Mouse (Mus musculus): ENCODE results near the gene Syn3. TPM values are rescaled to one million over a fixed set of nuclear protein-coding genes. Genes with fewer than 3 reads are reported as not detected.
A peak's percentile ranks its signal among the peaks of the same experiment; 100 is the strongest.

Syn3 gene
- polyA plus RNA-seq, 1 experiment, result 7.5 TPM

- Histone ChIP-seq H3K4me1 (ENCODE audit: control insufficient read depth, insufficient read depth, low read length) (no peaks in the 10 kb centered on the region), H3K27ac (ENCODE audit: insufficient read depth, low read length) (no peak overlapping the region), H3K4me3 (ENCODE audit: insufficient read depth, low read length) (no peak overlapping the region)
- TF ChIP-seq CTCF (IDR thresholded peaks at IDR 0.05; ENCODE audit: extremely low read depth, insufficient read depth, low read length) (no peak), POLR2A (IDR thresholded peaks at IDR 0.05; ENCODE audit: extremely low read depth, insufficient read depth, low read length) (no peak)
These were observed 133.0 kb downstream of the Syn3 start for GRCm38 (mm10) chr10:86365632-86366092.

GRCm38 (mm10) chr10:86363669-86364309 lies 134.9 kb downstream of the Syn3 start:
- no peak for TF ChIP-seq POLR2A (IDR thresholded peaks at IDR 0.05; ENCODE audit: extremely low read depth, insufficient read depth, low read length)
- TF ChIP-seq CTCF (IDR thresholded peaks at IDR 0.05; ENCODE audit: extremely low read depth, insufficient read depth, low read length), result no peak
- no peak overlapping the region for H3K4me3 ChIP-seq (ENCODE audit: insufficient read depth, low read length)
- H3K4me1 ChIP-seq (ENCODE audit: control insufficient read depth, insufficient read depth, low read length), result no peaks in the 10 kb centered on the region
- no peak overlapping the region for H3K27ac ChIP-seq (ENCODE audit: insufficient read depth, low read length)

- H3K27ac ChIP-seq (ENCODE audit: insufficient read depth, low read length), result no peak overlapping the region
- TF ChIP-seq CTCF (IDR thresholded peaks at IDR 0.05; ENCODE audit: extremely low read depth, insufficient read depth, low read length) (no peak), POLR2A (IDR thresholded peaks at IDR 0.05; ENCODE audit: extremely low read depth, insufficient read depth, low read length) (no peak)
- H3K4me1 ChIP-seq (ENCODE audit: control insufficient read depth, insufficient read depth, low read length), result no peaks in the 10 kb centered on the region
- no peak overlapping the region for H3K4me3 ChIP-seq (ENCODE audit: insufficient read depth, low read length)
These were observed 139.0 kb downstream of the Syn3 start for GRCm38 (mm10) chr10:86359699-86360098.

- Histone ChIP-seq H3K4me1 (ENCODE audit: control insufficient read depth, insufficient read depth, low read length) (no peaks in the 10 kb centered on the region), H3K27ac (ENCODE audit: insufficient read depth, low read length) (no peak overlapping the region), H3K4me3 (ENCODE audit: insufficient read depth, low read length) (no peak overlapping the region)
- TF ChIP-seq POLR2A (IDR thresholded peaks at IDR 0.05; ENCODE audit: extremely low read depth, insufficient read depth, low read length), result no peak
- TF ChIP-seq CTCF (IDR thresholded peaks at IDR 0.05; ENCODE audit: extremely low read depth, insufficient read depth, low read length), result no peak
These were observed 139.5 kb downstream of the Syn3 start for GRCm38 (mm10) chr10:86359208-86359607.

- H3K27ac ChIP-seq (ENCODE audit: insufficient read depth, low read length), result no peak overlapping the region
- H3K4me1 ChIP-seq (ENCODE audit: control insufficient read depth, insufficient read depth, low read length), result no peaks in the 10 kb centered on the region
- TF ChIP-seq CTCF (IDR thresholded peaks at IDR 0.05; ENCODE audit: extremely low read depth, insufficient read depth, low read length), result no peak
- no peak overlapping the region for H3K4me3 ChIP-seq (ENCODE audit: insufficient read depth, low read length)
These were observed 140.3 kb downstream of the Syn3 start for GRCm38 (mm10) chr10:86358307-86358975.

- no peak for TF ChIP-seq POLR2A (IDR thresholded peaks at IDR 0.05; ENCODE audit: extremely low read depth, insufficient read depth, low read length)
- peak; percentile 49 for TF ChIP-seq CTCF (IDR thresholded peaks at IDR 0.05; ENCODE audit: extremely low read depth, insufficient read depth, low read length)
- H3K4me1 ChIP-seq (ENCODE audit: control insufficient read depth, insufficient read depth, low read length), result no peaks in the 10 kb centered on the region
- H3K27ac ChIP-seq (ENCODE audit: insufficient read depth, low read length), result no peak overlapping the region
- H3K4me3 ChIP-seq (ENCODE audit: insufficient read depth, low read length), result no peak overlapping the region
These were observed 141.7 kb downstream of the Syn3 start for GRCm38 (mm10) chr10:86356819-86357563.

- Histone ChIP-seq H3K4me1 (ENCODE audit: control insufficient read depth, insufficient read depth, low read length) (no peaks in the 10 kb centered on the region), H3K27ac (ENCODE audit: insufficient read depth, low read length) (no peak overlapping the region), H3K4me3 (ENCODE audit: insufficient read depth, low read length) (no peak overlapping the region)
- TF ChIP-seq POLR2A (IDR thresholded peaks at IDR 0.05; ENCODE audit: extremely low read depth, insufficient read depth, low read length), result no peak
- TF ChIP-seq CTCF (IDR thresholded peaks at IDR 0.05; ENCODE audit: extremely low read depth, insufficient read depth, low read length), result no peak
These were observed 146.2 kb downstream of the Syn3 start for GRCm38 (mm10) chr10:86352521-86352920.

GRCm38 (mm10) chr10:86351287-86351686 lies 147.4 kb downstream of the Syn3 start:
- no peak overlapping the region for H3K4me3 ChIP-seq (ENCODE audit: insufficient read depth, low read length)
- no peaks in the 10 kb centered on the region for H3K4me1 ChIP-seq (ENCODE audit: control insufficient read depth, insufficient read depth, low read length)
- no peak overlapping the region for H3K27ac ChIP-seq (ENCODE audit: insufficient read depth, low read length)
- TF ChIP-seq CTCF (IDR thresholded peaks at IDR 0.05; ENCODE audit: extremely low read depth, insufficient read depth, low read length) (no peak), POLR2A (IDR thresholded peaks at IDR 0.05; ENCODE audit: extremely low read depth, insufficient read depth, low read length) (no peak)

- H3K4me3 ChIP-seq (ENCODE audit: insufficient read depth, low read length), result no peak overlapping the region
- peaks cover 3% of the 10 kb centered on the region; the same call in 1 of the 2 replicates for H3K4me1 ChIP-seq (ENCODE audit: control insufficient read depth, insufficient read depth, low read length)
- H3K27ac ChIP-seq (ENCODE audit: insufficient read depth, low read length), result no peak overlapping the region
- TF ChIP-seq POLR2A (IDR thresholded peaks at IDR 0.05; ENCODE audit: extremely low read depth, insufficient read depth, low read length) (no peak), CTCF (IDR thresholded peaks at IDR 0.05; ENCODE audit: extremely low read depth, insufficient read depth, low read length) (no peak)
These were observed 152.4 kb downstream of the Syn3 start for GRCm38 (mm10) chr10:86346235-86346840.

Data from cortical plate, adult 2 months (tissue).